Mouse (Mus musculus) heart, postnatal 4 days (tissue): ENCODE measurements around the gene Fyb. TPM values are rescaled to one million over a fixed set of nuclear protein-coding genes. Genes with fewer than 3 reads are reported as not detected.

Experiments
- DNase-seq: peaks from one replicate; pipeline ENCODE4 v3.0.0; 2021
- total RNA-seq, 2 experiments: library from RNA; stranded (reverse); gene quantifications; 2 replicates each; pipeline ENCODE4 v1.2.3; 2021

Fyb gene
- 10 to 100 TPM in 1 of 2 experiments, 1 to 10 TPM in 1; 6.1 to 24.8 TPM for total RNA-seq

- no peak for DNase-seq
Measured at GRCm38 (mm10) chr15:6522653-6523167, at the start of gene Fyb. Gene Fyb, plus strand, starts transcription at chr15:6522853.

- no peak for DNase-seq
Measured at GRCm38 (mm10) chr15:6483561-6483960, 39.1 kb upstream of the Fyb start.

- DNase-seq, result no peak
Measured at GRCm38 (mm10) chr15:6492386-6492785, 30.3 kb upstream of the Fyb start.

GRCm38 (mm10) chr15:6498396-6499070, 24.1 kb upstream of the Fyb start:
- no peak for DNase-seq

GRCm38 (mm10) chr15:6500787-6501186, 21.9 kb upstream of the Fyb start:
- DNase-seq, result no peak

- no peak for DNase-seq
Measured at GRCm38 (mm10) chr15:6517525-6517924, 5.1 kb upstream of the Fyb start.

GRCm38 (mm10) chr15:6519417-6520255, 3.0 kb upstream of the Fyb start:
- no peak for DNase-seq

- DNase-seq, result no peak
Measured at GRCm38 (mm10) chr15:6520505-6521155, 2.0 kb upstream of the Fyb start.

- DNase-seq, result no peak
Measured at GRCm38 (mm10) chr15:6524801-6525200, 2.1 kb downstream of the Fyb start.

- no peak for DNase-seq
Measured at GRCm38 (mm10) chr15:6525386-6525785, 2.7 kb downstream of the Fyb start.

GRCm38 (mm10) chr15:6533858-6534343, 11.2 kb downstream of the Fyb start:
- no peak for DNase-seq

GRCm38 (mm10) chr15:6534592-6534991, 11.9 kb downstream of the Fyb start:
- DNase-seq, result no peak

GRCm38 (mm10) chr15:6539639-6540338, 17.1 kb downstream of the Fyb start:
- DNase-seq, result no peak

- DNase-seq, result no peak
Measured at GRCm38 (mm10) chr15:6548911-6549310, 26.3 kb downstream of the Fyb start.

GRCm38 (mm10) chr15:6551875-6552274, 29.2 kb downstream of the Fyb start:
- no peak for DNase-seq

GRCm38 (mm10) chr15:6554742-6555141, 32.1 kb downstream of the Fyb start:
- no peak for DNase-seq

- DNase-seq, result no peak
Measured at GRCm38 (mm10) chr15:6555536-6555935, 32.9 kb downstream of the Fyb start.

- DNase-seq, result no peak
Measured at GRCm38 (mm10) chr15:6556272-6556671, 33.6 kb downstream of the Fyb start.

- DNase-seq, result no peak
Measured at GRCm38 (mm10) chr15:6556911-6557310, 34.3 kb downstream of the Fyb start.

GRCm38 (mm10) chr15:6557552-6557951, 34.9 kb downstream of the Fyb start:
- no peak for DNase-seq

GRCm38 (mm10) chr15:6559188-6559587, 36.5 kb downstream of the Fyb start:
- DNase-seq, result no peak

- no peak for DNase-seq
Measured at GRCm38 (mm10) chr15:6560696-6561095, 38.0 kb downstream of the Fyb start.
